Mouse (Mus musculus): ENCODE data around the gene Polr2g.
A peak's percentile ranks its signal among the peaks of the same experiment; 100 is the strongest.
"Not testable (repeated sequence)": the region's sequence is repeated elsewhere in the genome, so short reads cannot be mapped to it uniquely, and the experiment has no call there.

Gene Polr2g

DNA sequence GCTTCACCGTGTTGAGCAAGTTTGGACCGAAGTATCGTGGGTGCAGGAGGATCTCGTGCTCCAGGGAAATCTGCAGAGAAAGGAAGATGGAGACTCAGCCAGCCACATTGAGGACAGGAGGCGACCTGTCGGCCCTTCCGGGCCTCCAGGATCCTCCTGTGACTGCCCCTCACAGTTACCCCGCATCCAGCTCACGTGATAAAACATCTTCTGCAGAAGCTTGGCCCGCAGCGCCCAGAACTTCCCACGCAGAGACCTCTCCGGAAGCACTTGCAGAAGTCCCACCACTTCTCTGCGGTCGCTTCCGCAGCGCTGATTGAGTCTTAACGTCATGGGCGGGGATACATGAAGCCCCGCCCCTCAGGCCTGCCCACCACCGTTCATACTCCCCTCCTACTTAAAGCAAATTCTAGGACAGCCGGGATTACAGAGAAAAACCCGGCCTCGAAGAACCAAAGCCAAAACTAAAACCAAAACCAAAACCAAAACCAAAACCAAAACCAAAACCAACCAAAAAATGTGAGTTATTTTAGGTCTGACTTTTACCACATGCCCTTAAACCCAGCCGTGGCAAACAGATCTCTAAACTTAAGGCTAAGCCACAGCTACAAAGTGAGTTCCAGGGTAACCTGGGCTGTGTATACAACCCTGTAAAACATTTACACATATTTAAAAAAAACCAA, at the start of gene Polr2g:
TSS of gene Polr2g (minus strand) at position 314 of the 683 bp plus-strand sequence.
- peak; percentile 76 for DNase-seq (ENCODE audit: low read depth, low spot score)

- DNase-seq (ENCODE audit: low read depth, low spot score), result peak; percentile 60
Measured at GRCm38 (mm10) chr19:8844371-8845129, 46.2 kb upstream of the Polr2g start.

DNA sequence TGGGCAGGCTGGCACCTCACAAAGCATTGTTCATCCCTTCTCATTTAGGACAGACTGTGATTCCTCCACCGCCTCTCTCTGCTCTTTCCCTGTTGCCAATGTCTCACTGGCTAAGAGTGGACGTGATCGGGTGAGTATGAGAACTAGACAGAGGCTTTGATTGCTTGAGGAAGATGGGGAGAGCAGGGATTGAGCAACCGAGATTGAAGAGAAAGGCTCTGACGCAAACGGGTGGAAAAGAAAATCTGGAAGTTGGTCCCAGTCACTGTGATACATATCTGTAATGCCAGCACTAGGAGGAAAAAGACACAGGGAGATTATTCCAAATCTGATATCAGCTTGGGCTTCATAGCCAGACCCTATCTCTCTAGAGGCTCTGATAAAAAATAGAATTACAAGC, 44.6 kb upstream of the Polr2g start:
- DNase-seq (ENCODE audit: low read depth, low spot score), result no peak

- DNase-seq (ENCODE audit: low read depth, low spot score), result no peak
Measured at GRCm38 (mm10) chr19:8841012-8841411, 42.6 kb upstream of the Polr2g start.

DNA sequence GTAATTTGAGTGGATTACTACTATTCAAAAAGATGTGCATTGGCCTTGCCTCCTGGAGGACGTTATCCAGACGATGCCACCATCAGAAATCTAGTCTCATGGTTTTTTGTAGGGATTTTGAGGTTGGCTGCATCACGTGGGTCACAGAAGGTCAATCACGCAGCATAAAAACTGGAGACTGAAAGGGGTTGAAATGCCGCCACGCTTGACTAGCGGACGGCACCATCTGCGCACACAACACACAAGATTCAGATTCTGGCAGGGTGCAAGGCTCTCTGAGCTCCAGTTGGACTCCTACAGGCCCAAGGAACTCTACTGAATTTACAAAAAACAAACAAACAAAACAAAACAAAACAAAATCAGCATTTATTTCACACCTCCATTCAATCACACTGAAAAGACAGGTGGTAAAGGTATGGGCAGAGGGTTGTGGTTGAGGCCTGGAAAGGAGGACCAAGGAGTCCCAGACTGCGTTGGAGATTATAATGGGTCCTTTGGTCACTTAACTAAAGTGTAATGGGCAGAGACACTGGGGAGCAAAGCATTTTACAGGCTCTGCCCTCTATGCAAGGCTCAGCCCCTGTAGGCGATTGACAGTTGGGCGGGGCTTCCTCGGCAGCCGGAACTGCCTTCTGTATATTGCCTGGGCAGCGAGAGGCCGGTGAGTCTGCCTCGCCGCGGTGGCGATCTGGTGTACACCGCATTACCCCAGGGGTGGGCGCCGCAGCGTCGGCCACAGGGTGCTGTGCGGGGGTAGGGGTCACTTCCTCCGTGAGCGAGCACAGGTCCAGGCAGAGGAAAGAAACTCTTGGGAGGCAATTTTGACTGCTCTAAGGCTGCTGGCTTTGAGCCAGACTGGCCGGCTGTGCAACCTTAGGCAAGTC, 41.8 kb upstream of the Polr2g start:
- no peak for DNase-seq (ENCODE audit: low read depth, low spot score)

DNA sequence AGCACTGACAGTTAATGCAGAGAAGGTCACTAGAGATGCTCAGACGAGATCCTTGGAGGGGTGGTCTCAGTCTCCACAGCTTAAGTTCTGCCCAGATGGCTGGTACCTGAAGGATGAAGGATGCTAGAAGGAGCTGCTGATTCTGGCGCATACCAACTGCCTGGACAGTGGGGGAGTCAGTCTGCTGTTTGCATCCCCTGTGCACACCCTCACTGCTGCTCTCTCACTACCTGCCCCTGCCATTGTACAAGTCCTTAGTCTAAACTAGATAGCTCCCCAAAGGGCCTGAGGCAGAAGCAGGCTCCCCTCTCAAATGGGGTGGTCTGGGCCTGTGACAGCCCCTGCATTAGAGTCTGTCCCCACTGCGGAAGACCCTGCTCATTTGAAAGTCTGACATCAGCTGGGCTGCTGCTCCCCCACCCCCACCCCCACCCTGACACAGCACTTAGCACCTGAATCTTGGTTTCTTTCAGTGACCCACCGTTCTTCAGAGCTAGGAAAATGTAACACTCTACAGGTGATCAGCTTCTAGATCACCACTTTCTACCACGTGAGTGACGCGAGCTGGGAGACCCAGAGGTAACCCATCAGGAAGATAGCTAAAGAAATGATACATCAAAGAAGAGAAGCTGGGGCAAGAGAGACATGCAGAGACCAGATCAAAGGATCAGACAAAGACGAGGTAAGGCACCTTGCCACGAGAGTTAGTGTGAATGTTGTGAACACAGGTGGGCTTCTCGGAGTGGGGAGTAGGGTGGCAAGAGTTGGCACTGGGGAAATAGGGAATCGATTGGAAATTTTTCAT, 40.9 kb upstream of the Polr2g start, which contains the start of gene Gng3:
TSS of gene Gng3 (minus strand) at position 92 of the 805 bp plus-strand sequence.
- peak; percentile 41 for DNase-seq (ENCODE audit: low read depth, low spot score)

GRCm38 (mm10) chr19:8838041-8838730, 39.8 kb upstream of the Polr2g start:
- no peak for DNase-seq (ENCODE audit: low read depth, low spot score)

DNA sequence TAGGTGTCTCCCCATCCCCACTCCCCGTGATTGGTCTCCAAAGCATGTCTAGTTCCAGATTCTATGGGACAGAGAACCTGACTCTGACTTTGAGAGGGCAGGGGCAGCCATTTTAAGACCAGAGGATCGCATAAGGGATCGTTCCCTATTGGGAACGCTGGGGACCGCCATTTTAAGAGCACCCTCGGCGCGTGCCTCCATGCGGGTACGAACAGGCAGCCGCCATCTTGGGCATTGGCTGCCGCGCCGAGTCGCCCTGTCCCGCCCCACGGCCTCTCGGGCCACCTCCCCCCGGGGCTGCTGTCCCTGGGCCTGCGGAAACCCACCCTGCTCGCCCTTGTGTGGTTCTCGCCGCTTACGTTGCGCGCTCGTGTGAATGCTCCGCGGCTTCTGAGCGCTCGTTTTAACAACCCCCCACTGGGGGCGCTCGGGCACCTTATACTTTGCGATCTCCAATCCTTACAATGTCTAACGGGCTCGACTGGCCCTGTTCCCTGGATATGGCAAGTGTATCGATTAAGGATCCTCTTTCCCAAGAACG, 38.9 kb upstream of the Polr2g start, which contains the start of gene Bscl2:
TSS of gene Bscl2 (plus strand) at position 217 of the 541 bp plus-strand sequence.
- DNase-seq (ENCODE audit: low read depth, low spot score), result peak; percentile 66

GRCm38 (mm10) chr19:8836327-8836726, 38.0 kb upstream of the Polr2g start:
- not testable (repeated sequence) for DNase-seq (ENCODE audit: low read depth, low spot score)

GRCm38 (mm10) chr19:8832971-8833370, 34.6 kb upstream of the Polr2g start:
- no peak for DNase-seq (ENCODE audit: low read depth, low spot score)

DNA sequence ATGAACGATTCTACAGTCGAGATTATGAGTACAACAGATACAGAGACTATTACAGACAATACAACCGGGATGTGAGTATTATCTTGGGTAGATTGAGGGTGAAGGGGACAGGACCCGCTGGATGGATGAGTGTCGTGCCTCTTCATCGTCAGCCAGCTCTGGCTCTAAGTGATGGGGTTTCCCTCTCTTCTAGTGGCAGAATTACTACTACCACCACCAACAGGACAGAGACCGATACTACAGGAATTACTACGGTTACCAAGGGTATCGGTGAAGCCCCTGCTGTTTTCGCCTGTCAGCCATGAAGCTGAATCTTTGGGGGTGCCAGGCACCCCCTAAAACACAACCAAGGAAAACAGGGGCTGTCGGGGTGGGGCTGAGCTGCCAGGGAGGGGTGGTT, 32.9 kb upstream of the Polr2g start:
- DNase-seq (ENCODE audit: low read depth, low spot score), result no peak

GRCm38 (mm10) chr19:8830664-8831063, 32.3 kb upstream of the Polr2g start:
- no peak for DNase-seq (ENCODE audit: low read depth, low spot score)

GRCm38 (mm10) chr19:8829660-8830059, 31.3 kb upstream of the Polr2g start, which contains the start of gene AC129217.1:
Gene AC129217.1 (plus strand): TSS chr19:8829773.
- DNase-seq (ENCODE audit: low read depth, low spot score), result no peak

DNA sequence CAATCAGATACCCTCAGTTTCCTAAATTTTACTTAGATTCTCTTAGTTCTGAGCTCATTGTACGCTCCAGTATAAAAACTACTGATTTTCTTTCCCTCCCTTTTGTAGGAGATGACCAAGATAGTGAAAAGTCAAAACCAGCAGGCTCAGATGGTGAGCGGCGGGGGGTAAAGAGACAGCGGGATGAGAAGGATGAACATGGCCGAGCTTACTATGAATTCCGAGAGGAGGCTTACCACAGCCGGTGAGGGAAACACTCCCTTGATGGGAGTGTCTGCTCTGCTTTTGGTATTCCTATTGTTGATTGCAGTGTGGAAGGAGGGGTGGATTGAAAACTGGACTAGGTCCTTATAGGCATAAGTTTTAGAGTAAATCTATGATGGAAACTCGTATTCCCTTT, 24.3 kb upstream of the Polr2g start:
- no peak for DNase-seq (ENCODE audit: low read depth, low spot score)

- no peak for DNase-seq (ENCODE audit: low read depth, low spot score)
Measured at GRCm38 (mm10) chr19:8821146-8821545, 22.8 kb upstream of the Polr2g start.

GRCm38 (mm10) chr19:8820424-8820956, 22.1 kb upstream of the Polr2g start:
- DNase-seq (ENCODE audit: low read depth, low spot score), result no peak

GRCm38 (mm10) chr19:8819596-8820423, 21.4 kb upstream of the Polr2g start, which contains the start of gene Hnrnpul2:
Gene Hnrnpul2 (plus strand): TSS chr19:8820010.
- peak; percentile 93 for DNase-seq (ENCODE audit: low read depth, low spot score)

DNA sequence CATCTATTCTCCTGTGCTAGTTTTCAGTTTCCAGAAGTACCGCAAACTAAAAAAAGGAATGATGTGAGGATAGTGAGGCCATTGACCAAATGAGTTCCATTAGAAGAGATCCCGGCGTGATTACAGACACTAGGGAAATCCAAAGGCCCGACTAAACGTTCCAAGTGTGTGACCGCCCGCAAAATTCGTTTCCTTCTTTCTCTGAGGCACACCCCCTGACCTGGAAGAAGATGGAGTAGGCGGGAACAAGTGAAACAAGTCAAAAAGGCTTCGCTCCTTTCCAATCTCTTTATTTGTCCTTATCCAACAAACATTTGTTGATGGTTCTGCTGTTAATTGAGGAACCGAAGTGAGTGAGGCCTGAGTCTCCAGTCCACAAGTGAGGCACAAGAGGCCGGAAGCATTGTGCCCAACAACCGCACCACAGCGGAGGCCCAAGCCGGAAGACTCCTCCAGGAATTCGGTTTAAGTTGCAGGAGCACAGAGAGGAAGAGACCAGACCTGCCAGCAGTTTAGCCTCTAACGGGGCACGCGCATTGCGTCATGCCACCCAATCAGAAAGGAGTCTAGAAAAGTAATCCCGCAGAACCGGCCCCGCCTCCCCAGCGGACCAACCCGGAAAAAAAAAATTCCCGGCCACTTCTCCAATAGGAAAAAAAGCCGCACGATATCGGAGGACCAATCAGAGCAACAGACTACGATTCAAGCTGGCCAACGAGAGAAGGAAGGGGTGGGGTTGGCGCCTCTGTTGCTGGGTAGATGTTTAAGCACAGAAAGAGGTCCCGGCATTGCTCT, 20.6 kb upstream of the Polr2g start, which contains the start of gene Ttc9c:
TSS of gene Ttc9c (minus strand) at position 533 of the 795 bp plus-strand sequence.
- peak; percentile 96 for DNase-seq (ENCODE audit: low read depth, low spot score)
